Mouse (Mus musculus) testis, adult 2 months (tissue): ENCODE data around the gene Chrm3. TPM values are rescaled to one million over a fixed set of nuclear protein-coding genes. Genes with fewer than 3 reads are reported as not detected.

Experiments used
- H3K27ac ChIP-seq: fragments of 200-500 bp; 2 replicates; pipeline ENCODE4 v1.5.1; 2012; ENCODE audit warnings: low read depth, low read length; ENCODE audit not compliant: control insufficient read depth, insufficient read depth
- H3K27me3 ChIP-seq: fragments of 200-500 bp; 2 replicates; pipeline ENCODE4 v1.6.1; 2012; ENCODE audit warnings: mild to moderate bottlenecking, low read length, moderate library complexity; ENCODE audit not compliant: control insufficient read depth, insufficient read depth
- H3K36me3 ChIP-seq: fragments of 200-500 bp; 2 replicates; pipeline ENCODE4 v1.6.1; 2012; ENCODE audit warnings: mild to moderate bottlenecking, low read length; ENCODE audit not compliant: control insufficient read depth, insufficient read depth
- H3K4me1 ChIP-seq: fragments of 200-500 bp; 2 replicates; pipeline ENCODE4 v1.6.1; 2012; ENCODE audit warnings: low read length; ENCODE audit not compliant: control insufficient read depth, insufficient read depth
- H3K4me3 ChIP-seq: fragments of 200-500 bp; 2 replicates; pipeline ENCODE4 v1.5.1; 2012; ENCODE audit warnings: low read depth, mild to moderate bottlenecking, low read length, moderate library complexity, mixed read lengths; ENCODE audit not compliant: control insufficient read depth
- CTCF ChIP-seq: fragments of 200-500 bp; IDR thresholded peaks from 2 replicates; pipeline ENCODE4 v1.5.1; 2012; ENCODE audit warnings: low read depth, mild to moderate bottlenecking, inconsistent platforms, low read length, moderate library complexity; ENCODE audit not compliant: control insufficient read depth, insufficient read depth, insufficient replicate concordance
- POLR2A ChIP-seq: fragments of 200-500 bp; IDR thresholded peaks from 2 replicates; pipeline ENCODE4 v1.6.1; 2012; ENCODE audit warnings: low read depth, mild to moderate bottlenecking, inconsistent platforms, low read length, moderate library complexity; ENCODE audit not compliant: control insufficient read depth
- polyA plus RNA-seq: library from polyadenylated mRNA; depleted of rRNA; stranded (reverse); fragments of >200 nt; gene quantifications from 2 replicates; pipeline ENCODE4 v1.2.3, GENCODE M21; 2012

The Chrm3 gene
- polyA plus RNA-seq, 1 experiment = 0.02 TPM

GRCm38 (mm10) chr13:10183837-10184236 is 176.8 kb downstream of the Chrm3 start:
- Histone ChIP-seq H3K36me3 (no peaks in the 10 kb centered on the region), H3K4me3 (no peak overlapping the region), H3K27me3 (no peaks in the 10 kb centered on the region), H3K27ac (no peak overlapping the region), H3K4me1 (no peaks in the 10 kb centered on the region)
- TF ChIP-seq CTCF (no peak), POLR2A (no peak)

GRCm38 (mm10) chr13:10182756-10183155 is 177.9 kb downstream of the Chrm3 start:
- Histone ChIP-seq H3K4me3 (no peak overlapping the region), H3K27ac (no peak overlapping the region), H3K4me1 (no peaks in the 10 kb centered on the region), H3K36me3 (no peaks in the 10 kb centered on the region), H3K27me3 (no peaks in the 10 kb centered on the region)
- TF ChIP-seq CTCF (no peak), POLR2A (no peak)

GRCm38 (mm10) chr13:10170529-10170928 is 190.1 kb downstream of the Chrm3 start:
- H3K4me3 ChIP-seq = no peak overlapping the region
- no peaks in the 10 kb centered on the region for H3K36me3 ChIP-seq
- no peaks in the 10 kb centered on the region for H3K4me1 ChIP-seq
- H3K27me3 ChIP-seq = no peaks in the 10 kb centered on the region
- H3K27ac ChIP-seq = no peak overlapping the region
- TF ChIP-seq CTCF (no peak), POLR2A (no peak)

- Histone ChIP-seq H3K4me1 (no peaks in the 10 kb centered on the region), H3K36me3 (no peaks in the 10 kb centered on the region)
- TF ChIP-seq POLR2A (no peak), CTCF (no peak)
These were observed 197.3 kb downstream of the Chrm3 start for GRCm38 (mm10) chr13:10163354-10163753.

GRCm38 (mm10) chr13:10157496-10157895 is 203.2 kb downstream of the Chrm3 start:
- Histone ChIP-seq H3K4me1 (no peaks in the 10 kb centered on the region), H3K4me3 (no peak overlapping the region), H3K27me3 (no peaks in the 10 kb centered on the region), H3K27ac (no peak overlapping the region), H3K36me3 (no peaks in the 10 kb centered on the region)
- no peak for TF ChIP-seq CTCF
- no peak for TF ChIP-seq POLR2A

More at GRCm38 (mm10) chr13:10163354-10163753, 197.3 kb downstream of the Chrm3 start:
- Histone ChIP-seq H3K27ac (no peak overlapping the region), H3K4me3 (no peak overlapping the region), H3K27me3 (no peaks in the 10 kb centered on the region)

- H3K4me1 ChIP-seq = no peaks in the 10 kb centered on the region
- H3K27me3 ChIP-seq = no peaks in the 10 kb centered on the region
- TF ChIP-seq CTCF (no peak), POLR2A (no peak)
- no peak overlapping the region for H3K27ac ChIP-seq
- no peaks in the 10 kb centered on the region for H3K36me3 ChIP-seq
- H3K4me3 ChIP-seq = no peak overlapping the region
These were observed 220.1 kb downstream of the Chrm3 start for GRCm38 (mm10) chr13:10140573-10140972.

GRCm38 (mm10) chr13:10138878-10139277 is 221.8 kb downstream of the Chrm3 start:
- H3K36me3 ChIP-seq = no peaks in the 10 kb centered on the region
- H3K27ac ChIP-seq = no peak overlapping the region
- TF ChIP-seq POLR2A (no peak), CTCF (no peak)
- no peaks in the 10 kb centered on the region for H3K4me1 ChIP-seq
- no peak overlapping the region for H3K4me3 ChIP-seq
- H3K27me3 ChIP-seq = no peaks in the 10 kb centered on the region

- no peaks in the 10 kb centered on the region for H3K4me1 ChIP-seq
- no peak overlapping the region for H3K4me3 ChIP-seq
- TF ChIP-seq POLR2A (no peak), CTCF (no peak)
- H3K27me3 ChIP-seq = no peaks in the 10 kb centered on the region
- no peaks in the 10 kb centered on the region for H3K36me3 ChIP-seq
- H3K27ac ChIP-seq = no peak overlapping the region
These were observed 229.6 kb downstream of the Chrm3 start for GRCm38 (mm10) chr13:10131064-10131463.
